Mouse (Mus musculus) gastrocnemius, postnatal 14 days (tissue): Measurements from ENCODE around the gene Casc3. TPM values are rescaled to one million over a fixed set of nuclear protein-coding genes. Genes with fewer than 3 reads are reported as not detected.
"Not testable (repeated sequence)": the region's sequence is repeated elsewhere in the genome, so short reads cannot be mapped to it uniquely, and the experiment has no call there.

Experiments used
- DNase-seq: peaks from one replicate; pipeline ENCODE4 v3.0.0; 2021; ENCODE audit warnings: mixed read lengths
- intact Hi-C: fragments of 180-260 bp; cut with DNase I; formaldehyde crosslinking; loops from one replicate; pipeline ENCODE4 v1.15.1; 2025; ENCODE audit warnings: low total_unique reads
- total RNA-seq, 2 experiments: library from RNA; stranded (reverse); gene quantifications; 2 replicates each; pipeline ENCODE4 v1.2.3; 2021

Gene Casc3
- total RNA-seq, 2 experiments from 2014 or later = 20.1 to 21.5 TPM

DNA sequence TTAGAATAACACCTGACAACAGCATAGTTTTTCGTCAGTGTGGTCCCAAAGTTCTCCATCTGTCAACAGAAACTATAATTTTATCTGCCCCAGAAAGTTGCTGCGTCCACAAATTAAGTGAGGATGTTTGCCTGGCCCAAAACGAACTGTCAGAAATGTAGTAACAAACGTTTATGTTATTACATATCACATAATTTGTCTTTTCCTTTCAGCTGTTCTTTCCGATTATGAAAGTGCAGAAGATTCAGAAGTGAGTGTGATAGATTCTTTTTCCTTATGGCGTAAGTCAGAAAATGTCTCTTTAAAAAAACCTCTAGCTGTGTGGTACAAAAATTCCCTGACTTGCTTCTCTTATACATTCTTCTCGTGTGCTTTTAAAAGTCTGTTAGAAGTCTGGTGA lies 6.0 kb downstream of the Casc3 start:
- no peak for DNase-seq
- intact Hi-C loops = no loop called here

DNA sequence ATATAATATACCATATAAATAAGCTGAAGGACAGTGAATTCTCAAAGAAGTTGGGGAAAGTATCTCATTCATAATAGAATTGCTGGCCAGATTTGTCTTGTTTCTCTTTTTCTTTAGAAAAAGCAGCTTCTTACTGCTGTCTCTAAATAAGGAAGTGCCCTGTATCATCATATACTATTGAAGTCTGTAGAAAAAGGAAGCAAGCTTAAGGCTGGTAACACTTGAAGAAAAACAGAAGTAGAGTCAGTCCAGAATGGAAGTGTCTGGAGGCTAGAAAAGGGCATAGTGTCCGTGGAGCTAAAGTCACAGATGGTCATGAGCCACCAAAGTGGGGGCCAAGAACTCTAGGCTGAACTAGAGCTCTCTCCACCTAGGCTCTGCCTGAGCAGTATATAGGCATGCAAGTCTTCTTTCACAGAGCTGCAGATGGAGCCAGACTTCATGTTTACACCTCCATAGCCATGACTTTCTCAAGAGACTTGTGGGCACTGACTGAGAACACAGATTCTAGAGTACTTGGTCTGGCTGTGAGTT lies 12.1 kb downstream of the Casc3 start:
- intact Hi-C loops = no loop called here
- no peak for DNase-seq

DNA sequence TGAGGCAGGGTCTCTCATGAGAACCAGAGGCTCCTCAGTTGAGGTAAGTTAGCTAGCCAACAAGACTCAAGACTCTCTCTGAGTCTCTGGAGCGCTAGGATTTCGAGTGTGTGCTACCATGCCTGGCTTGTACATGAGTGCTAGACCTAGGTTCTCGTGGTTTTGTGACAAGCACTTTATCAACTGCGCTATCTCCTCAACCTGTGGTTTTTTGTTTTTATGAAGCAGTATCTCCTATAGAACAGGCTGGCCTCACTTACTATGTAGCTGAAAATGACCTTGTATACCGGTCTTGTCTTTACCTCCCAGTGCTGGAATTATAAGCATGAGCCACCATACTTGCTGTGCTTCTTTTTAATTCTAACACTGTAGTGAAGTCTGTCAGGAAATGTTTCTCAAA lies 16.3 kb downstream of the Casc3 start:
- intact Hi-C loops = no loop called here
- DNase-seq = no peak

DNA sequence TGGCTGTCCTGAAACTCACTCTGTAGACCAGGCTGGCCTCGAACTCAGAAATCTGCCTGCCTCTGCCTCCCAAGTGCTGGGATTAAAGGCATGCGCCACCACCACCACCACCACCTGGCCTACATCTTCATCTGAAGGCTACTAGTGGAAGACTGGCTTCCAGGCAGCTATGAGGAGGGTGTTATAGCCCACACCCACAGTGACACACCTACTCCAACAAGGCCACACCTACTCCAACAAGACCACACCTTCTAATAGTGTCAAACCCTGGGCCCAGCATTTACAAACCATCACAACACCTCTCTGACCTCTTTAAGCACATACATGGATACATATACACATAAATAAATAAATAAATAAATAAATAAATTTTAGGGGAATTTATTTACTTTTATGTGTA lies 21.4 kb downstream of the Casc3 start:
- intact Hi-C loops = loop anchor here (5.0 kb wide), 1 partner anchor 124 kb away; the partner anchor contains the start of gene Csf3
- DNase-seq = not testable (repeated sequence)

DNA sequence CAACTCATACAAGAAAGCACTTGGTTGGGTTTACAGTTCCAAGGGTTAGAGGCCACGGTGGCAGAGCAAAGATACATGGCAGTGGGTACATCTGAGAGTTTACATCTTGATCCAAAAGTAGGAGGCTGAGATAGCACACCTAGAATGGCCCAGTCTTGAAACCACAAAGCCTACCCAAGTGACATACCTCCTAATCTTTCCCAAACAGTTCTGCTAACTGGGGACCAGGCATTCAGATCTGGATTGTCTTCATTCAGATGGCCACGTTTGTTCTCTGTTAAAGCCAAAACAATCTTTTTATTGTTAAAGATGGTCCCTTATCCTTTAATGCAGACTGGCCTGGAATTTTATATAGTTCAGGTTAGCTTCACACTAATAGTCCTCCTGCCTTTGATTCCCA lies 23.2 kb downstream of the Casc3 start:
- no peak for DNase-seq
- intact Hi-C loops = loop anchor here (5.0 kb wide), 1 partner anchor 126 kb away; the partner anchor contains the start of gene Csf3

DNA sequence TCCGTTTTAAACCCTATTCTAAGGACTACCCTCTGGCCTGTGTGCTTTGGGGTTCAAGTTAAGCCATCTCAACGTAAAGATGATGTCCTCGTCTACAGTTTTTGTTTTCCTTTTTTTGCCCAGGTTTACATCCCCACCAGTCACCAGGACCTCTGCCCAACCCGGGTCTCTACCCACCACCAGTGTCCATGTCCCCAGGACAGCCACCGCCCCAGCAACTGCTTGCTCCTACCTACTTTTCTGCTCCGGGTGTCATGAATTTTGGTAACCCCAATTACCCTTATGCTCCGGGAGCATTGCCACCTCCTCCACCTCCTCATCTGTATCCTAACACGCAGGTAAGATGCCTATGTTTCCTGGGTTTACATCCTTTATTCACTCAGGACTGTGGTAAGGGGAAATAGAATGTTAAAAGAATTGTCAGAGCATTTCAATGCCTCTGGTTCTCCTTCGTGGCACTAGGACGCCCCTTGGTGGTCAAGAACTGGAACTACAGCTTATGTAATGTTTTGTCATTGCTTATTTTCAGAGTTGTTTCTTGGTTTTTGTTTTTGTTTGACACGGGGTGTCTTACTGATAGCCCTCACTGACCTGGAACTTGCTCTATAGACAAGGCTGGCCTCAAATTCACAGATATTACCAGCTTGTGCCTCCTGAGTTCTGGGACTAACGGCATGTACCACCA lies 24.5 kb downstream of the Casc3 start:
- DNase-seq = no peak
- intact Hi-C loops = loop anchor here (5.0 kb wide), 1 partner anchor 127 kb away; the partner anchor contains the start of gene Csf3

DNA sequence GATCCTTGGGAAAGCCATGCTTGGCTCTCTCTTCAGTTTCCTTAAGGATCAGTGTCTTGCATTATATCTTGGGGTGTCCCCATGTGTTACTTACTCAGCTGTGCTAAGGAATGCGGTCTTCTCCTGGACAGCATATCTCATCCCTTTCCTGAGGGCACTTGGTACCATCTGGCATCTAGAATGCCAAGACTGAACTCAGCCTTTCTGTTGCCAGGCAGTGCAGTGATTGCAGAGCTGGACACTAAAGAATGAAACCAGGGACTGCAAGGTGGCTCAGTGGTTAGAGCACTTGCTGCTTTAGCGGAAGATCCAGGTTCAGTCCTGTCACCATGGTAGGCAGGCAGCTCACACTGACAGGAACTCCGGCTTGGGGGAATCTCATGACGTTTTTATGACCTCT lies 25.2 kb downstream of the Casc3 start:
- no peak for DNase-seq
- intact Hi-C loops = loop anchor here (5.0 kb wide), 1 partner anchor 128 kb away; the partner anchor contains the start of gene Csf3

DNA sequence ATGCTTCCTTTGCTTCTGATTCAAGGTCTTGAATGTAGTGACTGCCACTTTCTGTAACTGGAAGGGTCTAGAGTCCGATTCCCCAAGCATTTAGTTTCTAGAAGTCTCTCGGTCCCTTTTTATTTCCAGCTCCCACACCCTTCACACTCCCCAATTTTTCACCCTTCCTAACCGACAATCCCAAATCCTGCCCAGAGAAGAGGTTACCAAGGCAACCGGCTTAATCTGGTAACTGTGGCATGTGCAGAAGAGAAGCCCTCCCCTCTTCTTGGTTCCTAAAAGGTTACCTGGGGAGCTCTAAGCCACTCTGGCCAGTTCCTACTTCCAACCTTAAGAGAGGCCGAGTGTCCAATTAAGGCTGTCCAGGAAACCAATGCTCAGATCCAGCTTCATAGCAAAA lies 30.6 kb downstream of the Casc3 start:
- intact Hi-C loops = no loop called here
- DNase-seq = no peak

DNA sequence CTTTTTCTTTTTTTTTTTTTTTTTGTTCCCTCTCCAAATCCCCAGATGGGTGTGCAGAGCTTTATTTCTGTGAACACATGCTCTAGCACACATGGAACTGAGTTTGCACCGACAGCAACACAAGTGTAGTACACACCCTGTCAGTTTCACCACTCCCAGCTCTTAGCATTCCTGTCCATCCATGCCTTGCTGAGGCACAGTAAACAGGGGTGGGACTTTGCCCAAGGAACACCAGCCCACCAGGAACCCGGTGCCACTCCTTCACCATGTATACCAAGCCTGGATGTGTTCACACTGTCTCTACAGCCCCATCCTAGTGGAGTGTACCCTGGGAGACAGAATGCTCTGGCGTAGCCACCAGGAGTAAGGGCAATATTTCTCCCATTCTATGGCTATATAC lies 31.0 kb downstream of the Casc3 start:
- DNase-seq = no peak
- intact Hi-C loops = no loop called here

DNA sequence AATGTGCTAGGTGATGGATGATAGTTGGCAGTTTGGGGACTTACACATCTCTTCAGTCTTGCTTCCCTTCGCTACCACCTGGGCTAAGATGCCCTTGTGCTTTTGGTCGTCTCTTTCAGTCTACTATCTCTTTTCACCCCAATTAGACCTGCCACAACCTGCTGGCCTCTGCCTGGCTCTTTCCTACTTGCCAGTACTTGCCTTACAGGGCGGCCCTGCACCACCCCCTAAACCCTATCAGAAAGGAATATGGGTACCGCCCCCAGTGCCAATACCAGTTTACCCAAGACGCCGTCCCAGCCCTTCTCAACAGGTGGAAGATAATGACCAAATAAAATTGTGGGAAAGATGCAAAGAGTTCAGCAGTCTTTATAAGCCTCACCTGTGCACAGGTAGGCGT lies 31.4 kb downstream of the Casc3 start:
- intact Hi-C loops = no loop called here

DNA sequence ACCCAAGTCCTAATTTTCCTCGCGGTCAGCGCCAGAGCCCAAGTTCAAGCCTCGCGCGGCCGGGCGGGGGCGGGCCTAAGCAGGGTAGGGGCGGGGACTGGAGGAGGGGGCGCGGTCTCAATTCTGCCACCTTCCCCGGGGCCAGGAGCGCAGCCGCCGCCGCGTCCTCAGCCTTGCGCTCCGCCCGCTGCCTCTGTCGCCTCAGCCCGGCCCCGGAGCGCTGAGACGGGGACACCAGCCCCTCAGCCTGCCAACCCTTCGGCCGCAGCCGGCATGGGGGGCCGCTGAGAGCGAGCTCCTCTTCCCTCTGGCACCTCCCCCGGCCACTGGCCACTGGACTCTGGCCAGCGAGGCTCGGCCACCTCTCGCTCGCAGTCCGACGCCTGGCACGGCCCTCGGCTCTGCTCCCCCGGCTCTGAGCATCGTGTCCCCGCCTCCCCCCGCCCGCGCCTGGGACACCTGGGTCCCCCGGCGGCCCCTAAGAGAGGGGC lies 32.0 kb downstream of the Casc3 start, which contains the start of gene Rapgefl1:
Rapgefl1 (plus strand) TSS at position 135 of the 491 bp plus-strand sequence.
- DNase-seq = peak; percentile 85
- intact Hi-C loops = no loop called here

More for the DNA sequence above, 31.4 kb downstream of the Casc3 start:
- DNase-seq = no peak

DNA sequence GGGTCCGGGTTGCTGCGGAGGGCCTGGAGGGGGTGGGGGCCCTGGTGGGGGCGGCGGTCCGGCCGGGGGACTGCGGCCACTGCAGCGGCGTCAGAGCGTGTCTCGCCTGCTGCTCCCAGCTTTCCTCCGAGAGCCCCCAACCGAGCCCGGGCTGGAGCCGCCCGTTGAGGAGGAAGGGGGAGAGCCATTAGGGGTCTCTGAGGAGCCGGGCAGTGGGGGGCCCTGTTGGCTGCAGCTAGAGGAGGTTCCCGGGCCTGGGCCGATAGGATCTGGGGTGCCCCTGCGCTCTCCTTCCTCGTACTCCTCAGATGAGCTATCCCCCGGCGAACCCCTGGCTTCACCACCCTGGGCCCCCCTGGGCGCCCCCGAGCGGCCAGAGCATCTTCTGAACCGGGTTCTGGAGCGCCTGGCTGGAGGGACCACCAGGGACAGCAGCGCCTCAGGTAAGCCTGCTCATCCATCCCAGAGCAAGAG lies 32.6 kb downstream of the Casc3 start:
- intact Hi-C loops = no loop called here
- no peak for DNase-seq

DNA sequence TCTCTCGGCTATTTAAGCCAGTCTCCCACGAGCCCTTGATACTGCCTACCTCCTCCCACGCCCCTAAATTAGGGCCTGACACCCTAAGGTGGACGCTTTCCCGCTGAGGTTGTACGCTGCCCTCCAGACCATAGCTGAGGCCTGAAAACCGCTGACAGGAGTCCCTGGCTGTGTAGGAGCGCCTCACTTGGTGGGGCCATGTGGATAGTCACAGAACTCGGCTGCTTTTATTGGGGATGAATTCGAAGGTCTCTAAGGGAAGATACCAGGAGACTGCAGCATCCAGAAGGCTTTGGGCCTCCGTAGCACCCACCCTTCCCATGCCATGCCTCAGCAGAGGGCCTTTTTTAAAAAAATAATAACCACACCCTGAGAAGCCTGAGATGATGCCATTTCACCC lies 33.2 kb downstream of the Casc3 start:
- no peak for DNase-seq
- intact Hi-C loops = no loop called here

DNA sequence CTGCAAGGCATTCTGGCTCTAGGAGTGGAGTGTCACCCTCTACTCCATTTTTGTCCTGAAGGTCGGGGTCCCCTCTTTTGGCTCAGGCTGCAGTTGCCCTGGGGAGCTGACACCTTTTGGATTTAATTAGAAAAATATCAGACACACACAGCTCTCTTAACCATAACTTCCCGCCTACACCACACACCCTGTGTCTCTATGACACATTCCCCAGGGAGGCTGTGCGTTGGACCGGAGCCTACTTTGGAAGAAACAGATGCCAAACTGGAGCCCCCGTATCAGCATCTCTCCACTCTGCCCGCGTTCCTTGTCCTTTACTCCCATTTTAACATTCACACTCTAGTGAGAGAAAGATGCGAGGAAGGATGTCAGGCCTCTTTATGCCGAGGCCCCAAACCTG lies 33.8 kb downstream of the Casc3 start:
- DNase-seq = no peak
- intact Hi-C loops = no loop called here

DNA sequence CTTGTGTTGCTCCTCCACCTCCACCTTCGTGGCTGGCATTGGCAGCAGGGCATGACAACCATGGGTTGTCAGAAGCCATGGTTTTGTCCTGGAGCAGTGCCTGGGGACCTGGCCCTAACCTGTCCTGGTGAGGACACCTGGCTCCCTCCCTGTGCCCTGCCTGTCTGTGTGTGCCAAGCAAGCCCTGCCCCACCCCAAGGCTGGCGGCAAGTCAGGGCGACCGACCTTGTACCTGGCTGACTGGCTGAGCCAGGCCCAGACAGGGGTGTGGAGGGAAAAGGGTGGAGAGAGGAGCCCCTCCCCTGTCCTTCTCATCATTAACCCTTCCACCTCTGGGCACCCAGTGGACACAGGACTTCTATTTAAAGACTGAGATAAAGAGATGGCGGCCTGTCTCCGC lies 34.7 kb downstream of the Casc3 start:
- intact Hi-C loops = no loop called here
- no peak for DNase-seq

DNA sequence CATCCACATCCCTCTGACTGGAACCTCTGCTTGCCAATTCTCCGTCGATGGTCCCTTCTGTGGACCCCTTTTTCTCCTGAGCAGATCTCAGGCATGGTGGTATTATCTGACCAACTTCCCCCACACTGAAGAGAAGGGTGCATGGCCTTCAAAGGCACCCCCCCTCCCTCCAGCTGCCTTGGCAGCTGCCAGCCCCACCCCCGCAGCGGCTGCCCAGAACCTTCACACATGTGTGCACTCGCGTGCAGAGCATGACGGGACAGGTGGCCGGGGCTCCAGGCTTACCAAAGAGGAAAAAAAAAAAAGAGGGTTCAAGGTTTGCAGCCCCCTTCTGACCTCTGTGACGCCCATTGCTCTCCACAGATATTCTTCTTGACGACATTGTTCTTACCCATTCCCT lies 35.2 kb downstream of the Casc3 start:
- no peak for DNase-seq
- intact Hi-C loops = no loop called here

DNA sequence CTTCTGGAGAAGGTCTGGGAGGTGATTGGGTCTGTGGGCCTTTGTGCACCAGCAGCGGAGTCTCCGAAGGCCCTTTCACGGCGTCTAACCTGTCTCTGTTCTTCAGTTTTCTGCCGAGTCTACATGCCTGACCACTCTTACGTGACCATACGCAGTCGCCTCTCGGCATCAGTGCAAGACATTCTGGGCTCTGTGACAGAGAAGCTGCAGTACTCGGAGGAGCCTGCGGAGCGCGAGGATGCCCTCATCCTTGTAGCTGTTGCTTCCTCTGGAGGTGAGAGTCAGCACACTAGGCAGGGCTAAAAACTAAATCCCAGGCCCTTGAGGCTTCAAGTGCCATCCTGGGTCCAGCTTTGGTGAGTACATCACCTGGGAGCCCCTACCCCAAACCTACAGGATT lies 41.3 kb downstream of the Casc3 start:
- DNase-seq = no peak
- intact Hi-C loops = no loop called here

DNA sequence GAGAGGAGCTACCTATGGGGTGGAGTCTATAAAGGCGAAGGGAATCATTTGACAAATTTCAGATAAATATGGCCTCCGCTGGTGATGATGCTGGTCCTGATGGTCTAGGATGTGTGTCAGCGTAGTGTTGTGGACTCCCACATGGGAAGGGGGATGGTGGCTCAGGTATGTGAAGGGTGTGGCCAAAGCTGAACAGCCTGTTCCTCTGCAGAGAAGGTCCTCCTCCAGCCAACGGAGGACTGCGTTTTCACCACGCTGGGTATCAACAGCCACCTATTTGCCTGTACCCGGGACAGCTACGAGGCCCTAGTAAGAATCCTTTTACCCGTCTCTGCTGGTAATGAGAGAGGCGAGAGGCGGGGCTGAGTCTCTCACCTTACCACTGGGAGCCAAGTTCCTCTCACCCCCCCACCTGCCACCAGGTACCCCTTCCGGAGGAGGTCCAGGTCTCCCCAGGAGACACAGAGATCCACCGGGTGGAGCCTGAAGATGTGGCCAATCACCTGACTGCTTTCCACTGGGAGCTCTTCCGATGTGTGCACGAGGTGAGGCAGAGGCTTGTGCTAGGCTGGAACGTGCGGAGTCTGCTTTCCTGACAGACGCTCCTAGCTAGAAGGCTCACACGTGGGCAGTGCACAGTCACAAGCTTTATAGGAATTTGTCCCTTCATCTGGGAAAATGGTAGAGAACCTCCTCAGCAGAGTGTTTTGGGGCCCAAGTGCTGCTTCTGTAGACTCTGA lies 42.3 kb downstream of the Casc3 start:
- intact Hi-C loops = no loop called here
- no peak for DNase-seq

DNA sequence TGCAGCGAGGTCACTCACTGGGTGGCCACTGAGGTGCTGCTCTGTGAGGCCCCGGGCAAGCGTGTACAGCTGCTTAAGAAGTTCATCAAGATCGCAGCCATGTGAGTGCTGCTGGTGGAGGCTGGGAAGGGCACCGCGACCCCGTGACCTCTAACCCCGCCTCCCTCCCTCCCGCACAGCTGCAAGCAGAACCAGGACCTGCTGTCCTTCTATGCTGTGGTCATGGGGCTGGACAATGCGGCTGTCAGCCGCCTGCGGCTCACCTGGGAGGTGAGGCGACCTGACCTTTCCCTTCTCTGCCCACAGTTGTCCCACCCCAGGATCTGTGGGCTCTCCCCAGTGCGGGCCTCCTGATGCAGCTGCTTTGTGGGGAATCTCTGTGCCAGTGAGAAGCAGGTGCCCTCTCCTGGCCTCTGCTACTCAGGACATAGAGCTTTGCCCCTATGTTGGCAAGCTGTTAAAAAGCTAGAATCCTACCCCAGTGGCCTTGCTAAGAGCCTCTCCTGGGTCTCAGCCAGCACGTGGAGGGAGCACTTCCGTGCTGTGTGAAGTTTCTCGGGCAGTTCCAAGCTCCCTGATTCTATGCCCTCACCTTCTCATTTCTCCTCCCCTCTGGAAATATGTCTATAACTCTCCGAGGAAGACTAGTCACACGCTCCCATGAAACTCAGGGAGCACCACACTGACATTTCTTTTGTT lies 44.6 kb downstream of the Casc3 start:
- intact Hi-C loops = no loop called here
- DNase-seq = no peak
